Mouse (Mus musculus): Measurements from ENCODE around the gene Ptprf. TPM values are rescaled to one million over a fixed set of nuclear protein-coding genes. Genes with fewer than 3 reads are reported as not detected.

The Ptprf gene
- polyA plus RNA-seq, 1 experiment from 2014 or later = 137 TPM

DNA sequence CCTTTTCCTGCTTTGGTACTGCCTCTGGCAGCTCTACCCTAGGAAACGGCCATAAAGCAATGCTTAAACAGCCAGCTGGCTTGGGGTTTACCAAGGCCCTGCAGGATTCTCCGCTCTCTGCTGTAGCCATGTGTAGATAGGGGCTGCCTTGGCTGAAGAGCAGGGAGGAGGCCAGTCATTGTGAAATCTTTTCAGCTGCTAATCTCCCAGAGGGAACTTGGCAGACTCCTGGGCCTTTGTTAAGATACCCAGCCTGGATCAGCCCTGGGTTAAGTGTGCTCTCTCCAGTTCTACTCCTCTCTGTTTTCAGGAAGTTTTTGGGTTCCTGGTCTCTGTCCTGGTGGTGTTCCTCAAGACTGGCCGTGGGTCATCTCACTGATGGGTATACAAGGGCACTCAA is 43.9 kb downstream of the Ptprf start:
- no peaks in the 10 kb centered on the region for H3K27me3 ChIP-seq
- peaks cover 15% of the 10 kb centered on the region; the same call in 1 of the 2 replicates for H3K4me1 ChIP-seq
- H3K9me3 ChIP-seq (replicated peaks) = no peaks in the 10 kb centered on the region
- 84% methylated on average over 3 of the region's 3 CpGs for WGBS
- H3K36me3 ChIP-seq = peaks cover 84% of the 10 kb centered on the region
- H3K4me2 ChIP-seq (replicated peaks) = no peak overlapping the region
- no peak overlapping the region for H3K9ac ChIP-seq
- H3K4me3 ChIP-seq = no peak overlapping the region
- H3K27ac ChIP-seq = no peak overlapping the region
- ATAC-seq (ENCODE audit: low FRiP score) = no peak

DNA sequence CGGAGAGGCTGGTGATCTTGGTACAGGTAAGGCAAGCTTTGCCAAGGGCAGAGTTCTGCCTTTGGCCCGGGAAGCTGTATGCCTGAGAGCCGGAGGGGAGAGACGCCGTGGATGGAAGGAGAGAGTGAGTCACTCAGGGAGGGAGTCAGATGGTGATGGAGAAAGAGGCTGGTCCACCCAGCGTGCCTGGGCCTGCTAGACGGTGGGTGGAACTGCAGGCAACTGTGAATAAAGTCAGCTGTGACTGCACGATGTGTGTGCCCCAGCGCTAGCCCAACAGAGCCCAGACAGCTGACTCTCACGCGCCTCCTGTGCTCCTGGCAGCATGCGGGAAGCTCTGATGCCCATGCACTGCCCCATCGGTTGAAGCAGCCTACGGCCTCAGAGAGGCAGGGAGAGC is 45.4 kb downstream of the Ptprf start:
- Histone ChIP-seq H3K4me1 (peaks cover 15% of the 10 kb centered on the region; the same call in 1 of the 2 replicates), H3K27ac (no peak overlapping the region), H3K9me3 (replicated peaks) (no peaks in the 10 kb centered on the region), H3K4me2 (replicated peaks) (no peak overlapping the region), H3K36me3 (peaks cover 81% of the 10 kb centered on the region), H3K9ac (no peak overlapping the region), H3K27me3 (no peaks in the 10 kb centered on the region), H3K4me3 (no peak overlapping the region)
- no peak for ATAC-seq (ENCODE audit: low FRiP score)
- 94% methylated on average over 14 of the region's 14 CpGs for WGBS

DNA sequence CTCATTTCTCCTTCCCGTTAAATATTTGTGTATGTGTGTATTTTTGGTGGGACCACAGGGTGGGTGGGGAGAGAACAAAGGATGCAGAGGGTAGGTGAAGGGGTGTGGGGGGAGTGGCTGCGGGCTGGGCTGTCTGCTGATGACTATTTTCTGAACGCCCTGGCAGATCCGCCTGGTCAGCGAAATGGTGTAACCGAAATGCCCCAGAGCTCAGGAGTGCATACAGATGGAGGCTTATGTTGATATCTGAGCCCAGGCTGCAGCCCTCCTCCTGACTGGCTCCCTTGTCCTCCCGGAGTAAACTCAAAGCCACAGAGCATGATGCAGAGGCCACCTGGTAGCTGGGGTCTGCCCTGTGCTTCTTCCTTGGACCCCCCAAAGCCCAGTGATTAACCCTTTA is 47.4 kb downstream of the Ptprf start:
- ATAC-seq (ENCODE audit: low FRiP score) = no peak; the same call in 1 of the 2 replicates
- peaks cover 60% of the 10 kb centered on the region for H3K36me3 ChIP-seq
- no peak overlapping the region for H3K4me2 ChIP-seq (replicated peaks)
- WGBS = 59% methylated on average over 7 of the region's 7 CpGs
- peaks cover 7% of the 10 kb centered on the region; the same call in 1 of the 2 replicates for H3K4me1 ChIP-seq
- H3K9me3 ChIP-seq (replicated peaks) = no peaks in the 10 kb centered on the region
- H3K9ac ChIP-seq = no peak overlapping the region
- no peaks in the 10 kb centered on the region for H3K27me3 ChIP-seq
- no peak overlapping the region for H3K4me3 ChIP-seq
- peak overlapping the region; percentile 50 for H3K27ac ChIP-seq

DNA sequence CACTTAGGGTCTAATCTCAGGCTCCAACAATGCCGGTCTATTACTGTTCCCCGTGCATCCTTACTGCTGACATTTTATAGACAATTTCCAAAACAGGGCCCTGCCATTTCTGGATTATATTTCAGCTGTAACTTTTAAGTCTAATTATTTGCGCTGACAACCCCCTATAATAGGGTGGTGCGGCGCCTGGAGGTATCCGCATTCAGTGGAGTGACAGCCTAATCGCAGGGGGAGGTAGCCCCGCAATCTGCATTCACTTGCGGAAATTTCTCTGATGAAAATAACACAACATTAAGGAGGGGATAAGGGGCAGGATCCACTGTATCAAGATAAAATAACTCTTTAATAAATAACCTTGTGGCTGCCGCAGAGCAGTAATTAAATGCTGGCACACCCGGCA is 47.9 kb downstream of the Ptprf start:
- ATAC-seq (ENCODE audit: low FRiP score) = no peak
- H3K9ac ChIP-seq = no peak overlapping the region
- peaks cover 7% of the 10 kb centered on the region; the same call in 1 of the 2 replicates for H3K4me1 ChIP-seq
- no peaks in the 10 kb centered on the region for H3K27me3 ChIP-seq
- 84% methylated on average over 11 of the region's 11 CpGs for WGBS
- H3K4me3 ChIP-seq = no peak overlapping the region
- H3K36me3 ChIP-seq = peaks cover 59% of the 10 kb centered on the region
- no peak overlapping the region for H3K4me2 ChIP-seq (replicated peaks)
- peak overlapping the region; percentile 50 for H3K27ac ChIP-seq
- no peaks in the 10 kb centered on the region for H3K9me3 ChIP-seq (replicated peaks)

DNA sequence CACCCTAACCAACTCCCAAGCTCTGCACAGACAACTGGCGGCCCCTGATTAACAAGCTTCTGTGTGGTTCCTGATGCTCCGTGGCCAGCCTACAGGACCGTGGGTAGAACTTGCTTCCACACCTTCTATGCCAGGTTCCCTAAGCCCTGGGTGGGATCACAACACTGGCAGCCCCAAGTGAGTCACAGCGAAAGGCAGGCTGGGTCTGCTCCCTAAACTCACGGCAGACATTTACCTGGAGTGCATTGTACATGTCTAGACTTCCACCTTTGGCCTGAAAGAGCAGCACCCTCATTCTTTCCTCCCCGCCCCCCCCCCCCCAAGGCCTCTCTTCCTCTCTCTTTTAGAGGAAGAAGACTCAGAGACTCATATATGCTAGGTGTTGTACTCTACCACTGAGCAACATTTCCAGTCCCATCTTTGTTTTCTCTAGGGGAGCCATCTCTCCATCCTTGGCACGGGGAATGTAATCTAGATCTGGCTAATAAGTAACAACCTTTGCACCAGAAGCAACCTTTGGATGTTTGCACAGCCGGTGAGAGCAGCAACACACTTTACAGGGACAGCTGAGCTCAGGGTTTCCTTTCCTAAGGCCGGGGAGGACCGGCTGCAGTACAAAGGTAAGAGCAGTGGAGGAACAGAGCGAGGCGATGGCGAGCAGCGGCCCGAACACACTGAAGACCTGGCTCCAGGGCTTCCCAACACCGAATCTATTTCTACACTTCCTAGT is 51.1 kb downstream of the Ptprf start:
- H3K27me3 ChIP-seq = no peaks in the 10 kb centered on the region
- ATAC-seq (ENCODE audit: low FRiP score) = no peak

DNA sequence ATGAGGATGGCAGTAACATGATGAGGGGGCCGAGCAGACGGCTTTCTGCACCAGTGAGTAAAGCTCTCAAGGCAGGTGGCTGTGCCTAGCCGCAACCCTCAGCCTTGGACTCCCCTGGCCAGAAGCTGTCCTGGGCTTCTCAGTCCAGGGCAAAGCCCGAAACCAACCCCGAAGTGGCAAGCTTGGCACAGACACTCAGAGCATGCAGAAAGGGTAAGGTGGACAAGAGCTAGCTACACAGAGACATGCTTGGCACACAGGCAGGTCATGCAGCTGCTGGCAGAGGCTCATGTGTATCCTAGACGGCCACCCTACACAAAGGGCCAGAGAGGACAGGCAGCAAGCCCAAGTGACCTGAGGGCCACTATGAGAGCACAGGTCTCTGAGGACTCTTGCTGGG is 52.5 kb downstream of the Ptprf start:
- no peaks in the 10 kb centered on the region for H3K27me3 ChIP-seq
- no peak overlapping the region for H3K27ac ChIP-seq
- no peaks in the 10 kb centered on the region for H3K9me3 ChIP-seq (replicated peaks)
- ATAC-seq (ENCODE audit: low FRiP score) = no peak
- H3K9ac ChIP-seq = no peak overlapping the region
- H3K4me2 ChIP-seq (replicated peaks) = no peak overlapping the region
- peaks cover 61% of the 10 kb centered on the region for H3K36me3 ChIP-seq
- no peak overlapping the region for H3K4me3 ChIP-seq
- 93% methylated on average over 6 of the region's 6 CpGs for WGBS
- H3K4me1 ChIP-seq = peaks cover 1% of the 10 kb centered on the region; the same call in 1 of the 2 replicates

More for the DNA sequence above, 51.1 kb downstream of the Ptprf start:
- Histone ChIP-seq H3K36me3 (peaks cover 59% of the 10 kb centered on the region), H3K4me3 (no peak overlapping the region), H3K9ac (no peak overlapping the region), H3K9me3 (replicated peaks) (no peaks in the 10 kb centered on the region), H3K4me2 (replicated peaks) (no peak overlapping the region), H3K27ac (no peak overlapping the region), H3K4me1 (peaks cover 7% of the 10 kb centered on the region; the same call in 1 of the 2 replicates)
- 86% methylated on average over 16 of the region's 16 CpGs for WGBS

DNA sequence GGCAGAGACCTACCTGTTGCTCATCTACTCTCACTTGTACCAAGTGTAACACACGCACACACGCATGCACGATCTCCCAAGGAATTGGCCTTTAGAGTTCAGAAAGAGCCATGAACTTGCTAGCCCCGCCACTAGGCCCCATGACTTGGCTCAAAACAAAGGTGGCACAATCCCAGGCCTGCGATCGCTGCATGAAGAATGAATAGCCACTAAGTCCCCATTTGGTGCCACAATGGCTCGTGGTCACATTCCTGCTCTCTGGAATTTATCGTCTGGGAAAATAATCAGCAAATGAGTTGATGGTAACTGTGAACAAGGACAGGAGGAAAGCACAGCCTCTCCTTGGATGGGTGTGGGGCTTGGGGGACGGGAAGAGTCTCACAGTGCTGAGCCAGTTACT is 54.3 kb downstream of the Ptprf start:
- Histone ChIP-seq H3K27ac (no peak overlapping the region), H3K36me3 (peaks cover 71% of the 10 kb centered on the region), H3K9ac (no peak overlapping the region), H3K27me3 (no peaks in the 10 kb centered on the region), H3K4me3 (no peak overlapping the region), H3K4me1 (no peaks in the 10 kb centered on the region), H3K9me3 (replicated peaks) (no peaks in the 10 kb centered on the region), H3K4me2 (replicated peaks) (no peak overlapping the region)
- ATAC-seq (ENCODE audit: low FRiP score) = no peak
- WGBS = 71% methylated on average over 9 of the region's 9 CpGs

DNA sequence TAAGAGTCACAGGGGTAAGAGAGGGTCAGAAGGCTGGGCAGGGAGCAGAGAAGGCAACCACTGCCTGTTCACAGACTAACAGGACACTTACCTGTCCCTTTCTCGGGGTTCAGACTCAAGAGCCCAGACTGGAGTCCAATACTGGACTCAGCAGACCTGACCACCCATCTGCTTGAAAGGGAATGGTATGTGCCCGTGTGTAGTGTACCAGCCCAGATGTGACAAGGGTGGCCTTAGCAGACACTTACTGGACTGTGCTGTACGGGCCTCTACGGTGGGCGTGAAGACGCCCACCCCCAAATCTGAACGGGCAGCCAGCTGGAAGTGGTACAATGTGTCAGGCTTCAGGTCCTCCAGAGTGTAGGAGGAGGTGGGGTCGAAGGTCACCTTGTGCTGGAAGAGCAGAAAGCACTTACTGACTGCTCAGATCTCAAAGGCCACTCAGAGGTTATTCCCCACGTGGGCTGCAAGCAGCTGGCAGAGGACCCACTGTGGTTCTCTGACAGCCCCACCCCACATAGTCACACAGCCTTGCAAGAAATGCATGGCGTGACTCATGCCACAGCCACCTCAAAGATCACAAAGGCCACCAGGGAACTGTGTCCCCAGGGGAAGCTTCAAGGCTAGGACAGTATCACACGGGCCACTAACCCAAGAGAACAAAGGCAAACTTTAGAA is 56.4 kb downstream of the Ptprf start:
- no peak for ATAC-seq (ENCODE audit: low FRiP score)
- WGBS = 73% methylated on average over 11 of the region's 11 CpGs
- H3K4me1 ChIP-seq = no peaks in the 10 kb centered on the region
- H3K4me2 ChIP-seq (replicated peaks) = no peak overlapping the region
- H3K4me3 ChIP-seq = no peak overlapping the region
- no peak overlapping the region for H3K27ac ChIP-seq
- no peaks in the 10 kb centered on the region for H3K27me3 ChIP-seq
- H3K36me3 ChIP-seq = peaks cover 84% of the 10 kb centered on the region
- no peak overlapping the region for H3K9ac ChIP-seq
- H3K9me3 ChIP-seq (replicated peaks) = no peaks in the 10 kb centered on the region

DNA sequence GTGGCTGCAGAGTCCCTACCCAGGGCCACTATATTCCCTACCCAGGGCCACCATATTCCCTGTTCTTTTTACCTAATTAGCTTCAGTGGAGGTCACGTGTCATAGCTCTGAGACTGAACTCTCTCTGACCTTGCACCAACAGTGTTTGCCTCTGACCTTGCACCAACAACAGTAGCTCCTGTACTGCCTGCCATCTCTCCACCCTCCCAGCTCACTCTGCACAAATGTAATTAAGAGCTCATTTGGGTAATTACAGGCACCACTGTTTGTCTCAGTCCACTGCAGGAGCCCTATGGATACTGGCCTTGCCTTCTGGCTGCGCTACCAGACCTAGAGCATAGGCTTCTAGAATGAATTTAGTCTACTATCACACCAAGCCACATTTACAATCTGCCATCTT is 57.3 kb downstream of the Ptprf start:
- Histone ChIP-seq H3K4me3 (no peak overlapping the region), H3K27me3 (no peaks in the 10 kb centered on the region), H3K9me3 (replicated peaks) (no peaks in the 10 kb centered on the region), H3K36me3 (peaks cover 93% of the 10 kb centered on the region), H3K4me1 (peaks cover 7% of the 10 kb centered on the region; the same call in 1 of the 2 replicates), H3K4me2 (replicated peaks) (no peak overlapping the region), H3K27ac (no peak overlapping the region), H3K9ac (no peak overlapping the region)
- ATAC-seq (ENCODE audit: low FRiP score) = no peak
- 79% methylated on average over 2 of the region's 2 CpGs for WGBS

DNA sequence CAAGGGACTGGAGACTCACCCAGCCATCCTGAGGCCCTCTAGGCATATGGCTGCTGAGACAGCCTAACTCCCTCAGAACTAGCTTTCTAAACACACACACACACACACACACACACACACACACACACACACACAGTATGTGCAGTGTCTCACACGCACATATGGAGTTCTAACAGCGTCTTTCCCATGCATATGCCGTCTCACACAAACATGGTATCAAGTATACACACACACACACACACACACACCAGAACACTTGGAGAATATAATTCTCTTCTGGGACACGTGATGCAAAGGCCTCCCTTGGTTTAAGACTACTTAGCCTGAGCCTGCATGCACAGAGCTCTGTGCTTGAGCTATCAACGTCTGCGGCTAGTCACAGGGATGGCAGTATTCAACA is 59.3 kb downstream of the Ptprf start:
- H3K9ac ChIP-seq = no peak overlapping the region
- ATAC-seq (ENCODE audit: low FRiP score) = no peak
- peaks cover 94% of the 10 kb centered on the region for H3K36me3 ChIP-seq
- no peak overlapping the region for H3K4me2 ChIP-seq (replicated peaks)
- H3K4me1 ChIP-seq = peaks cover 7% of the 10 kb centered on the region; the same call in 1 of the 2 replicates
- no peak overlapping the region for H3K4me3 ChIP-seq
- no peaks in the 10 kb centered on the region for H3K27me3 ChIP-seq
- 86% methylated on average over 6 of the region's 6 CpGs for WGBS
- no peak overlapping the region for H3K27ac ChIP-seq
- no peaks in the 10 kb centered on the region for H3K9me3 ChIP-seq (replicated peaks)

DNA sequence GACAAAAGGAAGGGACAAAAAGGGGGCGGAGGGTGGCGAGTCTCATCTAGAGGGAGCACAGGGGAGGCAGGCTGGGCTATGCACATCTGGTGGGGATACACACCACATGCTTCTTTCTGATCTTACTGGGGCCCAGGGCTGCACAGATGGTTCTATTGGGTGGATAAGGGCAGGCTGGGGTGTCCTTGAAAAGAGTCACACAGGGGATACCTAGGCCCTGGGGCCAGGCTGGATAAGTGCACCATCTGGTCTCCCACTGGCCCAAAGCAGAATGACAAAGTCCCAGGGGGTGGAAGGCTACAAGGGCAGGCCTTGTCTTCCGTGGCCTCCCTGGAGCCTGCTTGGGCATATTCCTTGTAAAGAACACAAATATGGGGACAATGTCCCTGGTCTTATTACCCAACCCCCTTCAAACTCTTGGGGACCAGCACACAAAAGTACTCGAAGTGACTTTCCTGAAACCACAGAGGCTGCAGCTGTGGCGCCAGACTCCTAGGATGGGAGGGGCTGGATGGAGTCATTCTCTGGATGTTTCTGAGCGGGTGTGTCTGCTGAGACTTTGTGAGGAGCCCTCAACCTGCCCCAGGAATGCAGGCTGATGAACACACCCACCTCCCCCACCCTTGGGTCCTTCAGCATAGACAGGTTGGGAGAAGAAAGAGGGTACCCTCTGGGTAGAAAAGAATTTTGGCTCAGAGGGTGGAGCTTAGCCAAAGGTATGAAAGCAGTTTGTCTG is 62.0 kb downstream of the Ptprf start:
- 65% methylated on average over 6 of the region's 6 CpGs for WGBS
- H3K9me3 ChIP-seq (replicated peaks) = no peaks in the 10 kb centered on the region
- ATAC-seq (ENCODE audit: low FRiP score) = peak; percentile 59
- peaks cover 7% of the 10 kb centered on the region; the same call in 1 of the 2 replicates for H3K4me1 ChIP-seq
- H3K4me2 ChIP-seq (replicated peaks) = no peak overlapping the region
- H3K27ac ChIP-seq = peak overlapping the region; percentile 35; the same call in 1 of the 2 replicates
- H3K4me3 ChIP-seq = no peak overlapping the region
- no peak overlapping the region for H3K9ac ChIP-seq
- peaks cover 94% of the 10 kb centered on the region for H3K36me3 ChIP-seq
- H3K27me3 ChIP-seq = no peaks in the 10 kb centered on the region

DNA sequence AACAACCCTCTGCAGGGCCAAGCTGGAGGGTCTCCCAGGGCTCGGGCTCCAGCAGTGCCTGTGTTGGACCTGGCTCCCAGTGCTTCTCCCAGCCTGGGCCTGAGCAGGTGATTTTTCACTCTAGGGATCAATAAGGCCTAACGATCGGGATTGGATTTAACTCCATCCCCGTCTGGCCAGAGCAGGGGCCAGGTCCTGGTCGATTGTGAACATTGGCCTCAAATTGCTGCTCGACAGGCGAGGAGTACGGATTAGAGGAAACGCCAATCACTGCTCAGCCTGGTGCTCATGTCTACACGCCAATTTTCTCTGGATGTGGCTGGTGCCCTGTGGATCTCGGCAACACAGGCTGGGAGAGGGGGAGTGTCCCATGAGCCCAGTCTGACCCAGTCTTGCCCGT is 63.8 kb downstream of the Ptprf start:
- no peaks in the 10 kb centered on the region for H3K27me3 ChIP-seq
- no peak overlapping the region for H3K4me2 ChIP-seq (replicated peaks)
- ATAC-seq (ENCODE audit: low FRiP score) = no peak
- no peak overlapping the region for H3K27ac ChIP-seq
- H3K9me3 ChIP-seq (replicated peaks) = no peaks in the 10 kb centered on the region
- H3K36me3 ChIP-seq = peaks cover 97% of the 10 kb centered on the region
- no peak overlapping the region for H3K4me3 ChIP-seq
- no peak overlapping the region for H3K9ac ChIP-seq
- WGBS = 82% methylated on average over 12 of the region's 12 CpGs
- peaks cover 7% of the 10 kb centered on the region; the same call in 1 of the 2 replicates for H3K4me1 ChIP-seq
